Mouse (Mus musculus) CH12.LX (cell line): ENCODE results near the gene Ubiad1.

Experiments
- CHD2 ChIP-seq: IDR thresholded peaks from 2 replicates; pipeline ENCODE4 v1.6.1; 2011; ENCODE audit warnings: low read length, improper control_type of control experiment
- ELF1 ChIP-seq: IDR thresholded peaks from 2 replicates; pipeline ENCODE4 v1.6.1; 2014; ENCODE audit warnings: low read depth, mild to moderate bottlenecking, inconsistent platforms, low read length, improper control_type of control experiment
- EP300 ChIP-seq: IDR thresholded peaks from 2 replicates; pipeline ENCODE4 v1.6.1; 2011; ENCODE audit warnings: low read length, improper control_type of control experiment
- RCOR1 ChIP-seq: conservative IDR thresholded peaks from 2 replicates; pipeline ENCODE4 v1.6.1; 2012; ENCODE audit warnings: low read depth, mild to moderate bottlenecking, inconsistent platforms, low read length, improper control_type of control experiment
- TBP ChIP-seq: conservative IDR thresholded peaks from 2 replicates; pipeline ENCODE4 v1.6.1; 2011; ENCODE audit warnings: low read depth, low read length, improper control_type of control experiment
- ZC3H11A ChIP-seq: IDR thresholded peaks from 2 replicates; pipeline ENCODE4 v1.6.1; 2012; ENCODE audit warnings: low read depth, mild to moderate bottlenecking, inconsistent platforms, low read length, improper control_type of control experiment
- ZNF384 ChIP-seq: IDR thresholded peaks from 2 replicates; pipeline ENCODE4 v1.6.1; 2012; ENCODE audit warnings: low read depth, low read length, improper control_type of control experiment, inconsistent platforms

GRCm38 (mm10) chr4:148432488-148432887 lies 12.1 kb downstream of the Ubiad1 start:
- no peak for TF ChIP-seq TBP
- no peak for TF ChIP-seq ZNF384
- TF ChIP-seq ELF1 = no peak
- no peak for TF ChIP-seq CHD2
- no peak for TF ChIP-seq ZC3H11A
- TF ChIP-seq EP300 = no peak
- no peak for TF ChIP-seq RCOR1
